Mouse (Mus musculus): ENCODE results near the gene Arrdc5. TPM values are rescaled to one million over a fixed set of nuclear protein-coding genes. Genes with fewer than 3 reads are reported as not detected.

The Arrdc5 gene
- polyA plus RNA-seq, 1 experiment: not detected

GRCm38 (mm10) chr17:56305826-56306225, 5.7 kb upstream of the Arrdc5 start:
- WGBS: 60% methylated on average over 8 of the region's 8 CpGs
- no peak for TF ChIP-seq CTCF (IDR thresholded peaks at IDR 0.05; ENCODE audit: insufficient read depth, low read depth, low read length)
- no peak for TF ChIP-seq POLR2A (IDR thresholded peaks at IDR 0.05; ENCODE audit: insufficient read depth, low read depth, low read length)

GRCm38 (mm10) chr17:56305156-56305555, 5.1 kb upstream of the Arrdc5 start:
- Histone ChIP-seq H3K4me3 (ENCODE audit: insufficient read depth, low read depth, low read length) (no peak overlapping the region), H3K4me1 (ENCODE audit: control insufficient read depth, insufficient read depth, low read length) (peaks cover 9% of the 10 kb centered on the region), H3K27ac (ENCODE audit: insufficient read depth, low read depth, low read length) (no peak overlapping the region)
- TF ChIP-seq POLR2A (IDR thresholded peaks at IDR 0.05; ENCODE audit: insufficient read depth, low read depth, low read length) (no peak), CTCF (IDR thresholded peaks at IDR 0.05; ENCODE audit: insufficient read depth, low read depth, low read length) (no peak)
- WGBS: 31% methylated on average over 9 of the region's 9 CpGs

More at GRCm38 (mm10) chr17:56305826-56306225, 5.7 kb upstream of the Arrdc5 start:
- H3K4me3 ChIP-seq (ENCODE audit: insufficient read depth, low read depth, low read length): no peak overlapping the region
- peaks cover 9% of the 10 kb centered on the region for H3K4me1 ChIP-seq (ENCODE audit: control insufficient read depth, insufficient read depth, low read length)
- H3K27ac ChIP-seq (ENCODE audit: insufficient read depth, low read depth, low read length): no peak overlapping the region

GRCm38 (mm10) chr17:56304718-56305117, 4.6 kb upstream of the Arrdc5 start:
- TF ChIP-seq CTCF (IDR thresholded peaks at IDR 0.05; ENCODE audit: insufficient read depth, low read depth, low read length) (no peak), POLR2A (IDR thresholded peaks at IDR 0.05; ENCODE audit: insufficient read depth, low read depth, low read length) (no peak)
- H3K4me3 ChIP-seq (ENCODE audit: insufficient read depth, low read depth, low read length): no peak overlapping the region
- H3K27ac ChIP-seq (ENCODE audit: insufficient read depth, low read depth, low read length): no peak overlapping the region
- H3K4me1 ChIP-seq (ENCODE audit: control insufficient read depth, insufficient read depth, low read length): peaks cover 9% of the 10 kb centered on the region
- 14% methylated on average over 11 of the region's 11 CpGs for WGBS

GRCm38 (mm10) chr17:56303847-56304586, 3.9 kb upstream of the Arrdc5 start:
- TF ChIP-seq CTCF (IDR thresholded peaks at IDR 0.05; ENCODE audit: insufficient read depth, low read depth, low read length): no peak
- no peak for TF ChIP-seq POLR2A (IDR thresholded peaks at IDR 0.05; ENCODE audit: insufficient read depth, low read depth, low read length)
- Histone ChIP-seq H3K4me3 (ENCODE audit: insufficient read depth, low read depth, low read length) (peak overlapping the region; percentile 70), H3K4me1 (ENCODE audit: control insufficient read depth, insufficient read depth, low read length) (peaks cover 9% of the 10 kb centered on the region), H3K27ac (ENCODE audit: insufficient read depth, low read depth, low read length) (no peak overlapping the region)
- under 1% methylated on average over 68 of the region's 68 CpGs for WGBS

GRCm38 (mm10) chr17:56303160-56303846, 3.2 kb upstream of the Arrdc5 start, which contains the start of gene Uhrf1:
Uhrf1 (plus strand) TSS chr17:56303321.
- TF ChIP-seq CTCF (IDR thresholded peaks at IDR 0.05; ENCODE audit: insufficient read depth, low read depth, low read length): no peak
- TF ChIP-seq POLR2A (IDR thresholded peaks at IDR 0.05; ENCODE audit: insufficient read depth, low read depth, low read length): no peak
- under 1% methylated on average over 43 of the region's 43 CpGs for WGBS

GRCm38 (mm10) chr17:56302363-56302996, 2.4 kb upstream of the Arrdc5 start:
- H3K4me1 ChIP-seq (ENCODE audit: control insufficient read depth, insufficient read depth, low read length): peaks cover 9% of the 10 kb centered on the region
- TF ChIP-seq CTCF (IDR thresholded peaks at IDR 0.05; ENCODE audit: insufficient read depth, low read depth, low read length) (no peak), POLR2A (IDR thresholded peaks at IDR 0.05; ENCODE audit: insufficient read depth, low read depth, low read length) (no peak)
- H3K4me3 ChIP-seq (ENCODE audit: insufficient read depth, low read depth, low read length): no peak overlapping the region
- 24% methylated on average over 13 of the region's 13 CpGs for WGBS
- H3K27ac ChIP-seq (ENCODE audit: insufficient read depth, low read depth, low read length): no peak overlapping the region

More at GRCm38 (mm10) chr17:56303160-56303846, 3.2 kb upstream of the Arrdc5 start, which contains the start of gene Uhrf1:
- Histone ChIP-seq H3K4me3 (ENCODE audit: insufficient read depth, low read depth, low read length) (peak within 1 kb of the TSS; percentile 70), H3K27ac (ENCODE audit: insufficient read depth, low read depth, low read length) (no peak within 1 kb of the TSS), H3K4me1 (ENCODE audit: control insufficient read depth, insufficient read depth, low read length) (peaks cover 9% of the 10 kb centered on the region)

GRCm38 (mm10) chr17:56298238-56298637, 1.8 kb downstream of the Arrdc5 start:
- 97% methylated on average over 1 of the region's 1 CpGs for WGBS
- H3K4me1 ChIP-seq (ENCODE audit: control insufficient read depth, insufficient read depth, low read length): peaks cover 3% of the 10 kb centered on the region
- H3K4me3 ChIP-seq (ENCODE audit: insufficient read depth, low read depth, low read length): no peak overlapping the region
- H3K27ac ChIP-seq (ENCODE audit: insufficient read depth, low read depth, low read length): no peak overlapping the region
- TF ChIP-seq CTCF (IDR thresholded peaks at IDR 0.05; ENCODE audit: insufficient read depth, low read depth, low read length) (no peak), POLR2A (IDR thresholded peaks at IDR 0.05; ENCODE audit: insufficient read depth, low read depth, low read length) (no peak)

GRCm38 (mm10) chr17:56296201-56296600, 3.9 kb downstream of the Arrdc5 start:
- TF ChIP-seq CTCF (IDR thresholded peaks at IDR 0.05; ENCODE audit: insufficient read depth, low read depth, low read length) (no peak), POLR2A (IDR thresholded peaks at IDR 0.05; ENCODE audit: insufficient read depth, low read depth, low read length) (no peak)
- Histone ChIP-seq H3K4me1 (ENCODE audit: control insufficient read depth, insufficient read depth, low read length) (peaks cover 3% of the 10 kb centered on the region), H3K4me3 (ENCODE audit: insufficient read depth, low read depth, low read length) (no peak overlapping the region), H3K27ac (ENCODE audit: insufficient read depth, low read depth, low read length) (no peak overlapping the region)
- WGBS: 76% methylated on average over 1 of the region's 1 CpGs

Measured in olfactory bulb, adult 2 months (tissue).